Comparison of ENCODE assay signal across 8 mouse cellular contexts in genomic region chr17:8525225-8525721, GRCm38 (mm10). TPM values are rescaled to one million over a fixed set of nuclear protein-coding genes. Genes with fewer than 3 reads are reported as not detected.
DNase-seq lines count a peak whose midpoint lies in the region; ATAC-seq and TF ChIP-seq lines count a peak whose summit lies in the region.

Pde10a (plus strand) TSS chr17:8525372.

- H3K27ac ChIP-seq in heart, embryonic 13.5 days (replicated peaks), result peak within 1 kb of the TSS; percentile 10
- H3K27ac ChIP-seq in midbrain, embryonic 11.5 days (ENCODE audit: low read depth, low read length), result no peak within 1 kb of the TSS

- peaks cover 2% of the 10 kb centered on the region for H3K9me3 ChIP-seq in E14TG2a.4 (ENCODE audit: low read length)
- no peaks in the 10 kb centered on the region for H3K9me3 ChIP-seq in heart, embryonic 13.5 days
- no peaks in the 10 kb centered on the region for H3K9me3 ChIP-seq in midbrain, embryonic 11.5 days (ENCODE audit: control insufficient read depth, low read length)

- no peaks in the 10 kb centered on the region for H3K36me3 ChIP-seq in E14TG2a.4 (ENCODE audit: insufficient read depth, low read length)
- H3K36me3 ChIP-seq in heart, embryonic 13.5 days, result no peaks in the 10 kb centered on the region
- no peaks in the 10 kb centered on the region for H3K36me3 ChIP-seq in midbrain, embryonic 11.5 days (ENCODE audit: control insufficient read depth, insufficient read depth, low read length)

- no peak for ATAC-seq in heart, embryonic 13.5 days (ENCODE audit: extremely low read depth, insufficient number of reproducible peaks, low FRiP score, low TSS enrichment)
- ATAC-seq in midbrain, embryonic 11.5 days (ENCODE audit: low FRiP score), result peak; percentile 64; the same call in 1 of the 2 replicates
- ATAC-seq in granulocyte monocyte progenitor cell, adult 5-6 weeks (replicated peaks; ENCODE audit: poor library complexity, severe bottlenecking), result no peak

- peak; percentile 18 for DNase-seq in R1 (ENCODE audit: low read depth, low spot score)
- peak; percentile 46 for DNase-seq in embryo, embryonic 10.5 days (ENCODE audit: low spot score)
- peak; percentile 54 to 56 for DNase-seq in layer of hippocampus, postnatal 10 days (ENCODE audit: low spot score in 2 of 2)
- DNase-seq in midbrain, embryonic 11.5 days (ENCODE audit: low spot score, missing footprints), result peak; percentile 95
- DNase-seq in spleen, adult 18-20 months, result no peak

- WGBS in heart, embryonic 13.5 days, result 6% methylated on average over 19 of the region's 22 CpGs
- WGBS in midbrain, embryonic 11.5 days, result 4% methylated on average over 22 of the region's 22 CpGs

- peak within 1 kb of the TSS; percentile 67 for H3K4me3 ChIP-seq in E14TG2a.4 (replicated peaks; ENCODE audit: low read length)
- peak within 1 kb of the TSS; percentile 61 for H3K4me3 ChIP-seq in heart, embryonic 13.5 days
- peak within 1 kb of the TSS; percentile 51 for H3K4me3 ChIP-seq in midbrain, embryonic 11.5 days (ENCODE audit: low read depth, low read length)

- no peak for TF ChIP-seq CTCF in E14TG2a.4 (conservative IDR thresholded peaks at IDR 0.05; ENCODE audit: low read length)

- H3K4me2 ChIP-seq in heart, embryonic 13.5 days, result peak within 1 kb of the TSS; percentile 91
- H3K4me2 ChIP-seq in midbrain, embryonic 11.5 days, result peak within 1 kb of the TSS; percentile 94

- H3K9ac ChIP-seq in heart, embryonic 13.5 days, result peak within 1 kb of the TSS; percentile 79
- peak within 1 kb of the TSS; percentile 68 for H3K9ac ChIP-seq in midbrain, embryonic 11.5 days (ENCODE audit: low read length)

- H3K27me3 ChIP-seq in E14TG2a.4 (ENCODE audit: insufficient read depth, low read length), result peaks cover 79% of the 10 kb centered on the region
- H3K27me3 ChIP-seq in heart, embryonic 13.5 days (replicated peaks), result peaks cover 78% of the 10 kb centered on the region
- H3K27me3 ChIP-seq in midbrain, embryonic 11.5 days (ENCODE audit: control insufficient read depth, insufficient read depth, low read length), result peaks cover 21% of the 10 kb centered on the region

- H3K4me1 ChIP-seq in E14TG2a.4 (replicated peaks; ENCODE audit: low read depth, low read length), result peaks cover 31% of the 10 kb centered on the region
- H3K4me1 ChIP-seq in heart, embryonic 13.5 days, result peaks cover 26% of the 10 kb centered on the region
- H3K4me1 ChIP-seq in midbrain, embryonic 11.5 days (ENCODE audit: control insufficient read depth, insufficient read depth, low read length), result peaks cover 7% of the 10 kb centered on the region; the same call in 1 of the 2 replicates

RNA-seq across cellular contexts. Expression of gene Pde10a, which starts in this region (rescaled TPM):
- 1.1 and 1.2 TPM in 2 replicates for polyA plus RNA-seq in heart, embryonic 13.5 days (2015; fragmentation: Nextera tagmentation; extraction: Ambion mirVana)
- total RNA-seq in layer of hippocampus, postnatal 10 days (2021), result 10 to 100 TPM; 59.6 to 61.8 TPM
- polyA plus RNA-seq in midbrain, embryonic 11.5 days (2014; fragmentation: Nextera tagmentation; extraction: Ambion mirVana), result 4.8 TPM in 2 replicates
- total RNA-seq in granulocyte monocyte progenitor cell, adult 5-6 weeks (2014; fragmentation: Nextera tagmentation), result not detected in 2 replicates
- total RNA-seq in granulocyte monocyte progenitor cell, adult 5-6 weeks (2017), result 0.36 and 0.69 TPM in 2 replicates

Comparison
In these comparisons a context has a peak if more than half of its experiments do, and no peak if none do; other contexts are left out.
1. RNA of gene Pde10a (total RNA-seq): 59.6 to 61.8 TPM in layer of hippocampus, postnatal 10 days; 0.36 to 0.69 TPM in granulocyte monocyte progenitor cell, adult 5-6 weeks; every median in the first group is over 10 times any median in the second.
2. DNase-seq: peak in R1 (single experiment), embryo, embryonic 10.5 days (single experiment), layer of hippocampus, postnatal 10 days (2 of 2) and midbrain, embryonic 11.5 days (single experiment); none in spleen, adult 18-20 months (0 of 2).
3. Peak in every context shown above with its lines, with median percentiles within 50 percentile points of each other: H3K4me3 ChIP-seq.